Mouse (Mus musculus) gastrocnemius, postnatal 36 days (tissue): ENCODE data around the gene Fam193a. TPM values are rescaled to one million over a fixed set of nuclear protein-coding genes. Genes with fewer than 3 reads are reported as not detected.

Source experiments
- DNase-seq, 2 experiments: peaks; one replicate each; pipeline ENCODE4 v3.0.0; 2022
- intact Hi-C: fragments of 180-260 bp; cut with DNase I; formaldehyde crosslinking; loops from one replicate; pipeline ENCODE4 v1.15.1; 2025
- long read RNA-seq, 2 experiments: library from polyadenylated mRNA; stranded (forward); transcript quantifications; one replicate each; pipeline ENCODE4 v2.0.0; 2021
- total RNA-seq, 2 experiments: library from RNA; stranded (reverse); gene quantifications; 2 replicates each; pipeline ENCODE4 v1.2.3; 2021

The Fam193a gene
- total RNA-seq: 10 to 100 TPM; 12.3 to 13.4 TPM
- long read RNA-seq, experiment 1, partial matches to known transcripts: 3 of 9 reads
- long read RNA-seq, experiment 1, other reads (novel, unspliced or antisense): 6 of 9 reads
- long read RNA-seq, experiment 2, partial matches to known transcripts: 1 of 6 reads
- long read RNA-seq, experiment 2, other reads (novel, unspliced or antisense): 5 of 6 reads

GRCm38 (mm10) chr5:34369341-34370021, at the start of gene Fam193a:
Gene Fam193a, plus strand, starts transcription at chr5:34369933.
- peak; percentile 95 to 96 for DNase-seq
- intact Hi-C loops: loop anchor here (5.0 kb wide), 1 partner anchor 43 kb away; no protein-coding TSS in a partner anchor

GRCm38 (mm10) chr5:34321236-34321635, 48.5 kb upstream of the Fam193a start:
- DNase-seq: no peak
- intact Hi-C loops: no loop called here

- DNase-seq: no peak
- intact Hi-C loops: no loop called here
Measured at GRCm38 (mm10) chr5:34325286-34325685, 44.4 kb upstream of the Fam193a start.

- no peak for DNase-seq
- intact Hi-C loops: no loop called here
Measured at GRCm38 (mm10) chr5:34326249-34326691, 43.5 kb upstream of the Fam193a start.

- no peak for DNase-seq
- intact Hi-C loops: no loop called here
Measured at GRCm38 (mm10) chr5:34326875-34327576, 42.7 kb upstream of the Fam193a start.

GRCm38 (mm10) chr5:34330136-34330535, 39.6 kb upstream of the Fam193a start:
- no peak for DNase-seq
- intact Hi-C loops: no loop called here

- intact Hi-C loops: no loop called here
- DNase-seq: no peak
Measured at GRCm38 (mm10) chr5:34334081-34334480, 35.7 kb upstream of the Fam193a start.

- intact Hi-C loops: no loop called here
Measured at GRCm38 (mm10) chr5:34335539-34336096, 34.1 kb upstream of the Fam193a start.

GRCm38 (mm10) chr5:34336097-34336774, 33.5 kb upstream of the Fam193a start, which contains the start of gene Rnf4:
Gene Rnf4, plus strand, starts transcription at chr5:34336289.
- DNase-seq: peak; percentile 95 to 99
- intact Hi-C loops: no loop called here

More at GRCm38 (mm10) chr5:34335539-34336096, 34.1 kb upstream of the Fam193a start:
- peak in 1 of 2 experiments; percentile 7 for DNase-seq

GRCm38 (mm10) chr5:34336775-34337450, 32.8 kb upstream of the Fam193a start:
- peak in 1 of 2 experiments; percentile 22 for DNase-seq
- intact Hi-C loops: no loop called here

GRCm38 (mm10) chr5:34340246-34340645, 29.5 kb upstream of the Fam193a start:
- DNase-seq: no peak
- intact Hi-C loops: no loop called here

- intact Hi-C loops: no loop called here
Measured at GRCm38 (mm10) chr5:34352084-34352631, 17.6 kb upstream of the Fam193a start.

GRCm38 (mm10) chr5:34360261-34360660, 9.5 kb upstream of the Fam193a start:
- intact Hi-C loops: no loop called here
- no peak for DNase-seq

More at GRCm38 (mm10) chr5:34352084-34352631, 17.6 kb upstream of the Fam193a start:
- DNase-seq: no peak

- intact Hi-C loops: no loop called here
- DNase-seq: no peak
Measured at GRCm38 (mm10) chr5:34363115-34363514, 6.6 kb upstream of the Fam193a start.

- no peak for DNase-seq
- intact Hi-C loops: no loop called here
Measured at GRCm38 (mm10) chr5:34368551-34369290, 1.0 kb upstream of the Fam193a start.

- intact Hi-C loops: loop anchor here (5.0 kb wide), 1 partner anchor 42 kb away; no protein-coding TSS in a partner anchor
- DNase-seq: peak; percentile 13 to 23
Measured at GRCm38 (mm10) chr5:34370022-34370823, 490 bp downstream of the Fam193a start.

GRCm38 (mm10) chr5:34370840-34371239, 1.1 kb downstream of the Fam193a start:
- intact Hi-C loops: loop anchor here (5.0 kb wide), 1 partner anchor 41 kb away; no protein-coding TSS in a partner anchor
- no peak for DNase-seq

GRCm38 (mm10) chr5:34372141-34372540, 2.4 kb downstream of the Fam193a start:
- intact Hi-C loops: loop anchor here (5.0 kb wide), 1 partner anchor 40 kb away; no protein-coding TSS in a partner anchor
- DNase-seq: no peak
